Mouse (Mus musculus) liver, adult 2 months (tissue): ENCODE results near the gene Pepd.

Experiments
- CTCF ChIP-seq: fragments of 200-500 bp; IDR thresholded peaks from 2 replicates; pipeline ENCODE4 v1.5.1; 2011; ENCODE audit warnings: low read depth, low read length, control low read depth
- POLR2A ChIP-seq: fragments of 200-500 bp; IDR thresholded peaks from 2 replicates; pipeline ENCODE4 v1.6.1; 2011; ENCODE audit warnings: low read length, control low read depth; ENCODE audit not compliant: insufficient read depth; ENCODE audit errors: extremely low read depth

GRCm38 (mm10) chr7:34933142-34933541 lies 21.0 kb downstream of the Pepd start:
- TF ChIP-seq POLR2A: no peak
- no peak for TF ChIP-seq CTCF
